In genomic region chr12:11203694-11204665, GRCm38 (mm10) we compare ENCODE assay signal across 9 mouse cellular contexts. TPM values are rescaled to one million over a fixed set of nuclear protein-coding genes. Genes with fewer than 3 reads are reported as not detected.
A peak's percentile ranks its signal among the peaks of the same experiment; 100 is the strongest.
DNase-seq lines count a peak whose midpoint lies in the region; ATAC-seq and TF ChIP-seq lines count a peak whose summit lies in the region.
"Had no signal": no experiment of that assay in that cellular context is flagged by ENCODE, and none has a peak within 500 bp of the region (broad histone marks: within the 10 kb centered on the region; RNA-seq: fewer than 3 reads in every experiment).

No protein-coding gene starts in this region.

- no peak for TF ChIP-seq POLR2A in cerebellum, adult 2 months (IDR thresholded peaks at IDR 0.05; ENCODE audit: borderline replicate concordance, insufficient read depth, low read length)
- no peak for TF ChIP-seq POLR2A in small intestine, adult 2 months (IDR thresholded peaks at IDR 0.05; ENCODE audit: low read depth, low read length)

- no peaks in the 10 kb centered on the region for H3K36me3 ChIP-seq in heart, embryonic 11.5 days (ENCODE audit: control insufficient read depth, insufficient read depth, low read length)
- H3K36me3 ChIP-seq in small intestine, adult 2 months (ENCODE audit: control insufficient read depth, insufficient read depth, low read length): no peaks in the 10 kb centered on the region
- no peaks in the 10 kb centered on the region for H3K36me3 ChIP-seq in forebrain, embryonic 14.5 days (ENCODE audit: control insufficient read depth, insufficient read depth, low read length)

- H3K9me3 ChIP-seq in heart, embryonic 11.5 days (replicated peaks; ENCODE audit: control insufficient read depth, low read length): no peaks in the 10 kb centered on the region
- no peaks in the 10 kb centered on the region for H3K9me3 ChIP-seq in forebrain, embryonic 14.5 days (replicated peaks; ENCODE audit: control insufficient read depth, low read length)

- peak overlapping the region; percentile 60; the same call in 1 of the 2 replicates for H3K9ac ChIP-seq in heart, embryonic 11.5 days (ENCODE audit: low read depth, low read length)
- H3K9ac ChIP-seq in forebrain, embryonic 14.5 days (ENCODE audit: low read length): no peak overlapping the region

- peak; percentile 51; the same call in 1 of the 2 replicates for ATAC-seq in heart, embryonic 11.5 days (replicated peaks; ENCODE audit: insufficient number of reproducible peaks, low FRiP score, low TSS enrichment)
- ATAC-seq in forebrain, embryonic 14.5 days: no peak

- WGBS in cerebellum, adult 2 months: 25% methylated on average over 18 of the region's 18 CpGs
- WGBS in heart, embryonic 11.5 days (ENCODE audit: insufficient replicate concordance): 47% methylated on average over 18 of the region's 18 CpGs
- WGBS in small intestine, adult 2 months: 69% methylated on average over 18 of the region's 18 CpGs
- WGBS in forebrain, embryonic 14.5 days: 84% methylated on average over 18 of the region's 18 CpGs

- H3K27me3 ChIP-seq in cerebellum, adult 2 months (ENCODE audit: control insufficient read depth, insufficient read depth, low read length): no peaks in the 10 kb centered on the region
- H3K27me3 ChIP-seq in heart, embryonic 11.5 days (ENCODE audit: control insufficient read depth, insufficient read depth, low read length): no peaks in the 10 kb centered on the region
- no peaks in the 10 kb centered on the region for H3K27me3 ChIP-seq in small intestine, adult 2 months (ENCODE audit: control insufficient read depth, insufficient read depth, low read length)
- H3K27me3 ChIP-seq in forebrain, embryonic 14.5 days (replicated peaks; ENCODE audit: control insufficient read depth, insufficient read depth, low read length): no peaks in the 10 kb centered on the region

- peak overlapping the region; percentile 41 for H3K4me2 ChIP-seq in heart, embryonic 11.5 days
- no peak overlapping the region for H3K4me2 ChIP-seq in forebrain, embryonic 14.5 days (ENCODE audit: low read length)

- no peak for TF ChIP-seq CTCF in cerebellum, adult 2 months (IDR thresholded peaks at IDR 0.05; ENCODE audit: borderline replicate concordance, insufficient read depth, low read depth, low read length)
- no peak for TF ChIP-seq CTCF in small intestine, adult 2 months (IDR thresholded peaks at IDR 0.05; ENCODE audit: extremely low read depth, insufficient read length, insufficient replicate concordance, low read depth, low read length)

- H3K27ac ChIP-seq in cerebellum, adult 2 months (ENCODE audit: insufficient read depth, low read length): no peak overlapping the region
- peak overlapping the region; percentile 66 for H3K27ac ChIP-seq in heart, embryonic 11.5 days (ENCODE audit: low read depth, low read length)
- peak overlapping the region; percentile 52 for H3K27ac ChIP-seq in small intestine, adult 2 months (ENCODE audit: insufficient read depth, low read depth, low read length)
- no peak overlapping the region for H3K27ac ChIP-seq in forebrain, embryonic 14.5 days (ENCODE audit: low read depth, low read length)

- DNase-seq in adrenal gland, adult 2 months: peak; percentile 61
- DNase-seq in cerebellum, adult 2 months: peak; percentile 39 to 57
- DNase-seq in kidney, postnatal 14 days: peak; percentile 49
- DNase-seq in right cerebral cortex, postnatal 4 days: no peak
- DNase-seq in forebrain, embryonic 14.5 days (ENCODE audit: low spot score): no peak
- no peak for DNase-seq in retina, postnatal 1 day

- H3K4me3 ChIP-seq in cerebellum, adult 2 months (replicated peaks; ENCODE audit: insufficient read depth, low read depth, low read length): peak overlapping the region; percentile 26
- H3K4me3 ChIP-seq in heart, embryonic 11.5 days (ENCODE audit: low read depth, low read length): no peak overlapping the region
- H3K4me3 ChIP-seq in small intestine, adult 2 months (ENCODE audit: low read depth, low read length): no peak overlapping the region
- H3K4me3 ChIP-seq in forebrain, embryonic 14.5 days (ENCODE audit: low read depth, low read length): no peak overlapping the region

- peaks cover 8% of the 10 kb centered on the region for H3K4me1 ChIP-seq in cerebellum, adult 2 months (ENCODE audit: control insufficient read depth, insufficient read depth, low read length)
- H3K4me1 ChIP-seq in heart, embryonic 11.5 days (ENCODE audit: control insufficient read depth, insufficient read depth, low read length): peaks cover 8% of the 10 kb centered on the region; the same call in 1 of the 2 replicates
- 0 out of 2 replicates have a peak, but pooled peaks cover 3% of the 10 kb centered on the region for H3K4me1 ChIP-seq in small intestine, adult 2 months (ENCODE audit: control insufficient read depth, insufficient read depth, insufficient read length, low read length)
- peaks cover 4% of the 10 kb centered on the region; the same call in 1 of the 2 replicates for H3K4me1 ChIP-seq in forebrain, embryonic 14.5 days (ENCODE audit: control insufficient read depth, insufficient read depth, low read length)

RNA-seq across cellular contexts. Expression of gene Msgn1, which starts 4.8 kb away (rescaled TPM):
- total RNA-seq in adrenal gland, adult 2 months (2021): not detected
- not detected in 2 replicates for polyA plus RNA-seq in adrenal gland, adult 2 months (2012; rRNA removed)
- polyA plus RNA-seq in cerebellum, adult 2 months (2012; rRNA removed): not detected in 2 replicates
- not detected in 2 replicates for polyA plus RNA-seq in heart, embryonic 11.5 days (2014; fragmentation: Nextera tagmentation; extraction: Ambion mirVana)
- polyA plus RNA-seq in small intestine, adult 2 months (2012; rRNA removed): not detected in 2 replicates
- not detected in 2 replicates for polyA plus RNA-seq in forebrain, embryonic 14.5 days (2014; fragmentation: Nextera tagmentation; extraction: Ambion mirVana)
- polyA plus RNA-seq: gonadal fat pad, adult 2 months had no signal

RNA-seq across cellular contexts. Expression of gene Kcns3, which starts 53.1 kb away (rescaled TPM):
- 1 to 10 TPM; 3.0 to 6.7 TPM for total RNA-seq in adrenal gland, adult 2 months (2021)
- polyA plus RNA-seq in adrenal gland, adult 2 months (2012; rRNA removed): 1.5 and 1.6 TPM in 2 replicates
- 7.0 and 9.1 TPM in 2 replicates for polyA plus RNA-seq in cerebellum, adult 2 months (2012; rRNA removed)
- 0.50 and 0.66 TPM in 2 replicates for polyA plus RNA-seq in heart, embryonic 11.5 days (2014; fragmentation: Nextera tagmentation; extraction: Ambion mirVana)
- 0.86 and 0.98 TPM in 2 replicates for polyA plus RNA-seq in small intestine, adult 2 months (2012; rRNA removed)
- 0.36 and 0.63 TPM in 2 replicates for polyA plus RNA-seq in forebrain, embryonic 14.5 days (2014; fragmentation: Nextera tagmentation; extraction: Ambion mirVana)

Comparison
In these comparisons a context has a peak if more than half of its experiments do, and no peak if none do; other contexts are left out.
1. DNase-seq: peak in adrenal gland, adult 2 months (single experiment), cerebellum, adult 2 months (2 of 2) and kidney, postnatal 14 days (single experiment); none in right cerebral cortex, postnatal 4 days (single experiment), forebrain, embryonic 14.5 days (single experiment) and retina, postnatal 1 day (single experiment).
2. H3K27ac ChIP-seq: peak in heart, embryonic 11.5 days (single experiment) and small intestine, adult 2 months (single experiment); none in cerebellum, adult 2 months (single experiment) and forebrain, embryonic 14.5 days (single experiment).